Mouse (Mus musculus) kidney, embryonic 16.5 days (tissue): ENCODE data around the gene Nek11. TPM values are rescaled to one million over a fixed set of nuclear protein-coding genes. Genes with fewer than 3 reads are reported as not detected.

Source experiments
- ATAC-seq: fragments of 200-750 bp; cut with Nextera tagmentation; 2 replicates; pipeline ENCODE4 v1.8.0; 2017; ENCODE audit warnings: moderate TSS enrichment; ENCODE audit not compliant: low FRiP score, low TSS enrichment
- H3K27ac ChIP-seq: fragments of 300-500 bp; sonication (generic); 2 replicates; pipeline ENCODE4 v1.5.1; 2014; ENCODE audit warnings: low read length
- H3K27me3 ChIP-seq: fragments of 300-500 bp; sonication (generic); 2 replicates; pipeline ENCODE4 v1.6.1; 2014; ENCODE audit warnings: low read length, control low read depth, mixed read lengths; ENCODE audit not compliant: insufficient read depth
- H3K36me3 ChIP-seq: fragments of 300-500 bp; sonication (generic); 2 replicates; pipeline ENCODE4 v1.6.1; 2014; ENCODE audit warnings: low read length, control low read depth, mixed read lengths; ENCODE audit not compliant: insufficient read depth
- H3K4me1 ChIP-seq: fragments of 300-500 bp; sonication (generic); 2 replicates; pipeline ENCODE4 v1.6.1; 2014; ENCODE audit warnings: low read length, control low read depth, mixed read lengths; ENCODE audit not compliant: insufficient read depth
- H3K4me2 ChIP-seq: fragments of 300-500 bp; sonication (generic); replicated peaks from 2 replicates; pipeline ENCODE4 v1.6.1; 2014; ENCODE audit warnings: low read depth, low read length
- H3K4me3 ChIP-seq: fragments of 300-500 bp; sonication (generic); 2 replicates; pipeline ENCODE4 v1.5.1; 2014; ENCODE audit warnings: mild to moderate bottlenecking, low read length
- H3K9ac ChIP-seq: fragments of 300-500 bp; sonication (generic); replicated peaks from 2 replicates; pipeline ENCODE4 v1.6.1; 2014; ENCODE audit warnings: low read length
- H3K9me3 ChIP-seq: fragments of 300-500 bp; sonication (generic); 2 replicates; pipeline ENCODE4 v1.6.1; 2016; ENCODE audit warnings: low read length, control low read depth
- WGBS: fragments of 180-500 bp; shearing (Covaris S2); extraction: QIAGEN DNeasy Blood & Tissue Kit; methylation state at CpG from one replicate; pipeline ENCODE4 v1.1.7; 2014; 5-methylcytosine and 5-hydroxymethylcytosine counted together
- polyA plus RNA-seq: library from polyadenylated mRNA; unstranded; fragments of >200 nt; fragmentation: Nextera tagmentation; extraction: Ambion mirVana; gene quantifications from 2 replicates; pipeline ENCODE4 v1.2.1, GENCODE M21; 2015

Gene Nek11
- polyA plus RNA-seq, 1 experiment from 2014 or later = 0.67 TPM

- no peaks in the 10 kb centered on the region for H3K9me3 ChIP-seq
- no peaks in the 10 kb centered on the region for H3K36me3 ChIP-seq
- WGBS = 75% methylated on average over 4 of the region's 4 CpGs
- H3K27ac ChIP-seq = no peak overlapping the region
- no peak overlapping the region for H3K4me3 ChIP-seq
- H3K4me2 ChIP-seq = no peak overlapping the region
- no peak for ATAC-seq
- no peaks in the 10 kb centered on the region for H3K4me1 ChIP-seq
- no peaks in the 10 kb centered on the region for H3K27me3 ChIP-seq
- H3K9ac ChIP-seq = no peak overlapping the region
Observed at GRCm38 (mm10) chr9:105332436-105333016, 62.8 kb downstream of the Nek11 start.

DNA sequence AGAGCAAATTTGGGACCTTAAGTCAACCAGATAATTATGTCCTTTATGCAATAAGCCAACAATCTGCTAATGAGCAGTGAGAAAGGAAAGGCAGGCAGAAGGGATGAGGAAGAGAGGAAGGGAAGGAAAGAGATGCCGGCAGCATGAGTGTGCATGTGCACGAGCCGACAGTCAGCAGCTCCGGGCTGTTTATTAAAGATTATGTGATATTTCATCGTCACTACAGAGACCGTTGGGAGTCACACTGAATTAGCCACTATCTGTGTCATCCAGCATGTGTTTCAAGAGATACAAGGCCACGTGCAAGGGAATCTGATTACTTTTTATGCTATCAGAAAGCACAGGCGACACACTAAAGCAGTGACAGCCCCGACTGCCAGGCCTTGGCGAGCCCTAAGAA lies 73.5 kb downstream of the Nek11 start:
- Histone ChIP-seq H3K4me2 (no peak overlapping the region), H3K27me3 (no peaks in the 10 kb centered on the region), H3K9ac (no peak overlapping the region), H3K36me3 (no peaks in the 10 kb centered on the region), H3K9me3 (no peaks in the 10 kb centered on the region), H3K4me1 (no peaks in the 10 kb centered on the region), H3K4me3 (no peak overlapping the region), H3K27ac (no peak overlapping the region)
- 92% methylated on average over 10 of the region's 10 CpGs for WGBS
- no peak for ATAC-seq

DNA sequence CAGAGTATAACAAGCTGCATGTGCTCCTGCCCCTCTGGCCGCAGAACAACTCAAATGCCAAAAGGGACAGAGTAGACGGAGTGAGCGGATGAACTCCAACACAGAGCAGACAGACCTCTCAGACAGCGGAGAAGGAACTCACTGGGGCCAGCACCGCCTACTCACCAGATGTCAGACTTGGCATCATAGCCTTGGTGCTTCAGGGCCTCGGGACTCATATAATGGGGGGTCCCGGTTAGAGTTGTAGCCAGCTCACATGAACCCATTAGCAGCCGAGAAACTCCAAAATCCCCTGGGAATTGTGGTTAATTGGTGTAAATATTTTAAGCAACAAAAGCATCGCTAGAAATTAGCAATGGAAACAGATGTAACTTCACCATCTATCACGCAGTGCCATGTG lies 82.1 kb downstream of the Nek11 start:
- Histone ChIP-seq H3K4me3 (no peak overlapping the region), H3K9me3 (no peaks in the 10 kb centered on the region), H3K9ac (no peak overlapping the region), H3K27me3 (no peaks in the 10 kb centered on the region), H3K4me1 (no peaks in the 10 kb centered on the region), H3K4me2 (no peak overlapping the region), H3K27ac (no peak overlapping the region), H3K36me3 (no peaks in the 10 kb centered on the region)
- no peak for ATAC-seq
- 76% methylated on average over 10 of the region's 10 CpGs for WGBS

GRCm38 (mm10) chr9:105312686-105313085 lies 82.6 kb downstream of the Nek11 start:
- Histone ChIP-seq H3K27me3 (no peaks in the 10 kb centered on the region), H3K4me3 (no peak overlapping the region), H3K4me2 (no peak overlapping the region), H3K36me3 (no peaks in the 10 kb centered on the region), H3K9ac (no peak overlapping the region), H3K27ac (no peak overlapping the region), H3K9me3 (no peaks in the 10 kb centered on the region), H3K4me1 (no peaks in the 10 kb centered on the region)
- no peak for ATAC-seq
- 90% methylated on average over 1 of the region's 1 CpGs for WGBS

DNA sequence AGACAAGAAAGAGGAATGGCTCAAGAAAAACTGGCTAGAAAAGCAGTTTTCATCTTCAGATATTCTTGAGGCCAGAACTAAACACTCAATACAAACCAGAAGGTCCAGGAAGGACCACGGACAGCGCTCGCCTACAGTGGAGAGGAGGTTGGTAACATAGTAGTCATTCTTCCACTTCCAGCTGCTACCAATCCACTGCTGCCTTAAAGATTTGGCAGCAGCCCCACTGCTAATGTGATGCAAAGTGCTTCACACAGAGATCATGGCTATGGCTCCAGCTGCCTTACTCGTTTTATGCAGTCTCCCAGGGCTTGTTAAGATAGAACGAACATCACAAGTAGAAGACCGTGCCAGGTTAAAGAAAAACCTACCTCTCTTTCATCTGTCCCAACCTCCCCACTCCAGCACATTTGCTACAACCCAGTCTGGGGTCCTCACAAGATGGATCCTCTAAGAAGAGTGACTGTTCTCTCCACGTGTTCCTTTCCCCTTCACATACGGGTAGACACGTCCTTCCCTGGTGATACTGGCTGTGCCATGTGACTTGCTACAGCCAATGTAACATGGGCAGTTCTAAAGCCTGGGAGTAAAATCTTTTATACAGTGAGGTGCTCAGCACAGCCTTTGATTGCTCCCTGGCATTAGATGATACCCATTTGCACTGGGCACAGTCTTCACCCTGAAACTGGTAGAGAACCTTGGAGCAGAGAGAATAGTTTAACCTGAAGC lies 85.6 kb downstream of the Nek11 start:
- no peaks in the 10 kb centered on the region for H3K4me1 ChIP-seq
- H3K27ac ChIP-seq = no peak overlapping the region
- 36% methylated on average over 9 of the region's 9 CpGs for WGBS
- no peak overlapping the region for H3K4me3 ChIP-seq
- ATAC-seq = no peak
- H3K9me3 ChIP-seq = no peaks in the 10 kb centered on the region
- H3K27me3 ChIP-seq = no peaks in the 10 kb centered on the region
- H3K4me2 ChIP-seq = no peak overlapping the region
- H3K36me3 ChIP-seq = no peaks in the 10 kb centered on the region
- no peak overlapping the region for H3K9ac ChIP-seq

- Histone ChIP-seq H3K36me3 (no peaks in the 10 kb centered on the region), H3K27ac (no peak overlapping the region), H3K4me1 (no peaks in the 10 kb centered on the region), H3K27me3 (no peaks in the 10 kb centered on the region), H3K9me3 (no peaks in the 10 kb centered on the region), H3K4me2 (no peak overlapping the region), H3K4me3 (no peak overlapping the region), H3K9ac (no peak overlapping the region)
- no peak for ATAC-seq
- WGBS = 73% methylated on average over 2 of the region's 2 CpGs
Observed at GRCm38 (mm10) chr9:105306042-105306441, 89.3 kb downstream of the Nek11 start.

DNA sequence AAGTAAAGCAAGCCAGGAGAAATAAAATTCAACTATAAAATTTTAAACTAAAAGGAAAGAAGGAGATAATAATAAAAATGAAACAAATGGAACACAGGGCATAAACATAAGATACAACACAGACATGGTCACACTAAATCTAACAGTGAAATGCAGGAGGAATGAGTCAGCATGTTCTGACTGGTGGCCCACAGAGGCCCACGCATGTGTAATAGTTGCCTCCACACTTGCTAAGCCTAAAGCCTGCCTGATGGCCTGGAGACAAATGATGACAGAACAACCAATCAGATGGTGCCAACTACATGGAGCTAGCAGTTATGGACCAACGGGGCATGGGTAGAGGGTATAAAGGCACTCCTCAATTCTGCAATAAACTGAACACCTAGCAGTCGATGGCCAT lies 93.1 kb downstream of the Nek11 start:
- Histone ChIP-seq H3K27ac (no peak overlapping the region), H3K27me3 (no peaks in the 10 kb centered on the region), H3K9me3 (no peaks in the 10 kb centered on the region), H3K4me1 (no peaks in the 10 kb centered on the region), H3K4me2 (no peak overlapping the region), H3K9ac (no peak overlapping the region), H3K4me3 (no peak overlapping the region), H3K36me3 (no peaks in the 10 kb centered on the region)
- ATAC-seq = no peak
- WGBS = 81% methylated on average over 3 of the region's 3 CpGs

- Histone ChIP-seq H3K4me1 (no peaks in the 10 kb centered on the region), H3K27ac (no peak overlapping the region), H3K36me3 (no peaks in the 10 kb centered on the region), H3K9ac (no peak overlapping the region), H3K27me3 (no peaks in the 10 kb centered on the region), H3K9me3 (no peaks in the 10 kb centered on the region), H3K4me3 (no peak overlapping the region), H3K4me2 (no peak overlapping the region)
- 84% methylated on average over 1 of the region's 1 CpGs for WGBS
- no peak for ATAC-seq
Observed at GRCm38 (mm10) chr9:105301396-105301795, 93.9 kb downstream of the Nek11 start.

GRCm38 (mm10) chr9:105300738-105301325 lies 94.5 kb downstream of the Nek11 start:
- H3K27ac ChIP-seq = no peak overlapping the region
- H3K9me3 ChIP-seq = no peaks in the 10 kb centered on the region
- no peaks in the 10 kb centered on the region for H3K27me3 ChIP-seq
- H3K4me3 ChIP-seq = no peak overlapping the region
- WGBS = 54% methylated on average over 2 of the region's 2 CpGs
- no peak for ATAC-seq
- no peak overlapping the region for H3K9ac ChIP-seq
- H3K4me2 ChIP-seq = no peak overlapping the region
- H3K4me1 ChIP-seq = no peaks in the 10 kb centered on the region
- H3K36me3 ChIP-seq = no peaks in the 10 kb centered on the region

- H3K27me3 ChIP-seq = no peaks in the 10 kb centered on the region
- H3K27ac ChIP-seq = no peak overlapping the region
- no peak overlapping the region for H3K4me2 ChIP-seq
- no peaks in the 10 kb centered on the region for H3K36me3 ChIP-seq
- H3K4me3 ChIP-seq = no peak overlapping the region
- WGBS = 27% methylated on average over 7 of the region's 7 CpGs
- no peaks in the 10 kb centered on the region for H3K9me3 ChIP-seq
- no peak for ATAC-seq
- no peaks in the 10 kb centered on the region for H3K4me1 ChIP-seq
- no peak overlapping the region for H3K9ac ChIP-seq
Observed at GRCm38 (mm10) chr9:105284670-105285069, 110.7 kb downstream of the Nek11 start.
